Mouse (Mus musculus): Measurements from ENCODE around the gene Lix1l. TPM values are rescaled to one million over a fixed set of nuclear protein-coding genes. Genes with fewer than 3 reads are reported as not detected.

Lix1l gene
- polyA plus RNA-seq, 1 experiment from 2014 or later = 5.7 TPM

- H3K4me2 ChIP-seq = no peak overlapping the region
- H3K9ac ChIP-seq (replicated peaks) = no peak overlapping the region
- no peaks in the 10 kb centered on the region for H3K9me3 ChIP-seq
- no peak overlapping the region for H3K4me3 ChIP-seq (replicated peaks)
- H3K36me3 ChIP-seq = no peaks in the 10 kb centered on the region
- H3K4me1 ChIP-seq (replicated peaks) = peaks cover 20% of the 10 kb centered on the region
- H3K27ac ChIP-seq = no peak overlapping the region
- ATAC-seq (ENCODE audit: insufficient number of reproducible peaks, insufficient read depth, low FRiP score, low TSS enrichment, low read depth) = no peak
- 92% methylated on average over 5 of the region's 5 CpGs for WGBS
- H3K27me3 ChIP-seq = peaks cover 16% of the 10 kb centered on the region
Observed at GRCm38 (mm10) chr3:96666916-96667315, 66.0 kb downstream of the Lix1l start.

- Histone ChIP-seq H3K27ac (no peak overlapping the region), H3K27me3 (peaks cover 16% of the 10 kb centered on the region), H3K4me2 (no peak overlapping the region), H3K4me3 (replicated peaks) (no peak overlapping the region), H3K36me3 (no peaks in the 10 kb centered on the region), H3K4me1 (replicated peaks) (peaks cover 20% of the 10 kb centered on the region), H3K9me3 (no peaks in the 10 kb centered on the region), H3K9ac (replicated peaks) (no peak overlapping the region)
- WGBS = 42% methylated on average over 1 of the region's 1 CpGs
- no peak for ATAC-seq (ENCODE audit: insufficient number of reproducible peaks, insufficient read depth, low FRiP score, low TSS enrichment, low read depth)
Observed at GRCm38 (mm10) chr3:96667316-96667715, 66.4 kb downstream of the Lix1l start.

GRCm38 (mm10) chr3:96668424-96669067 is 67.6 kb downstream of the Lix1l start:
- H3K4me3 ChIP-seq (replicated peaks) = no peak overlapping the region
- H3K9ac ChIP-seq (replicated peaks) = no peak overlapping the region
- H3K36me3 ChIP-seq = no peaks in the 10 kb centered on the region
- peaks cover 16% of the 10 kb centered on the region for H3K27me3 ChIP-seq
- ATAC-seq (ENCODE audit: insufficient number of reproducible peaks, insufficient read depth, low FRiP score, low TSS enrichment, low read depth) = no peak
- no peaks in the 10 kb centered on the region for H3K9me3 ChIP-seq
- H3K4me1 ChIP-seq (replicated peaks) = peaks cover 14% of the 10 kb centered on the region; the same call in 1 of the 2 replicates
- WGBS = 90% methylated on average over 5 of the region's 5 CpGs
- no peak overlapping the region for H3K27ac ChIP-seq
- no peak overlapping the region for H3K4me2 ChIP-seq

- Histone ChIP-seq H3K9me3 (no peaks in the 10 kb centered on the region), H3K36me3 (no peaks in the 10 kb centered on the region), H3K9ac (replicated peaks) (no peak within 1 kb of the TSS), H3K4me3 (replicated peaks) (peak within 1 kb of the TSS; percentile 38), H3K27ac (no peak within 1 kb of the TSS), H3K4me2 (peak within 1 kb of the TSS; percentile 68), H3K4me1 (replicated peaks) (peaks cover 16% of the 10 kb centered on the region), H3K27me3 (peaks cover 16% of the 10 kb centered on the region)
- peak; percentile 94 for ATAC-seq (ENCODE audit: insufficient number of reproducible peaks, insufficient read depth, low FRiP score, low TSS enrichment, low read depth)
- WGBS = 6% methylated on average over 35 of the region's 35 CpGs
Observed at GRCm38 (mm10) chr3:96669727-96670468, 68.9 kb downstream of the Lix1l start, which contains the start of gene Ankrd35. Ankrd35 (plus strand) TSS chr3:96670131.

GRCm38 (mm10) chr3:96671519-96671918 is 70.6 kb downstream of the Lix1l start:
- no peak overlapping the region for H3K4me2 ChIP-seq
- H3K9me3 ChIP-seq = no peaks in the 10 kb centered on the region
- H3K27ac ChIP-seq = no peak overlapping the region
- H3K4me3 ChIP-seq (replicated peaks) = no peak overlapping the region
- H3K9ac ChIP-seq (replicated peaks) = no peak overlapping the region
- peaks cover 20% of the 10 kb centered on the region for H3K4me1 ChIP-seq (replicated peaks)
- ATAC-seq (ENCODE audit: insufficient number of reproducible peaks, insufficient read depth, low FRiP score, low TSS enrichment, low read depth) = no peak
- no peaks in the 10 kb centered on the region for H3K36me3 ChIP-seq
- 92% methylated on average over 5 of the region's 5 CpGs for WGBS
- peaks cover 16% of the 10 kb centered on the region for H3K27me3 ChIP-seq

GRCm38 (mm10) chr3:96673514-96673913 is 72.6 kb downstream of the Lix1l start:
- no peak for ATAC-seq (ENCODE audit: insufficient number of reproducible peaks, insufficient read depth, low FRiP score, low TSS enrichment, low read depth)
- H3K4me1 ChIP-seq (replicated peaks) = peaks cover 20% of the 10 kb centered on the region
- H3K36me3 ChIP-seq = no peaks in the 10 kb centered on the region
- 66% methylated on average over 4 of the region's 4 CpGs for WGBS
- no peak overlapping the region for H3K4me2 ChIP-seq
- peaks cover 16% of the 10 kb centered on the region for H3K27me3 ChIP-seq
- no peaks in the 10 kb centered on the region for H3K9me3 ChIP-seq
- no peak overlapping the region for H3K9ac ChIP-seq (replicated peaks)
- no peak overlapping the region for H3K4me3 ChIP-seq (replicated peaks)
- no peak overlapping the region for H3K27ac ChIP-seq

GRCm38 (mm10) chr3:96674442-96674841 is 73.5 kb downstream of the Lix1l start:
- Histone ChIP-seq H3K4me3 (replicated peaks) (no peak overlapping the region), H3K4me1 (replicated peaks) (peaks cover 20% of the 10 kb centered on the region), H3K27me3 (peaks cover 26% of the 10 kb centered on the region), H3K4me2 (peak overlapping the region; percentile 35), H3K9me3 (no peaks in the 10 kb centered on the region), H3K36me3 (no peaks in the 10 kb centered on the region), H3K27ac (peak overlapping the region; percentile 75), H3K9ac (replicated peaks) (no peak overlapping the region)
- no peak for ATAC-seq (ENCODE audit: insufficient number of reproducible peaks, insufficient read depth, low FRiP score, low TSS enrichment, low read depth)
- WGBS = 17% methylated on average over 8 of the region's 8 CpGs

- ATAC-seq (ENCODE audit: insufficient number of reproducible peaks, insufficient read depth, low FRiP score, low TSS enrichment, low read depth) = no peak
- H3K27ac ChIP-seq = no peak overlapping the region
- peaks cover 19% of the 10 kb centered on the region for H3K4me1 ChIP-seq (replicated peaks)
- no peaks in the 10 kb centered on the region for H3K36me3 ChIP-seq
- H3K9ac ChIP-seq (replicated peaks) = no peak overlapping the region
- H3K4me3 ChIP-seq (replicated peaks) = no peak overlapping the region
- peaks cover 32% of the 10 kb centered on the region for H3K27me3 ChIP-seq
- no peak overlapping the region for H3K4me2 ChIP-seq
- whole genome bisulfite sequencing = 66% methylated on average over 3 of the region's 3 CpGs
- no peaks in the 10 kb centered on the region for H3K9me3 ChIP-seq
Observed at GRCm38 (mm10) chr3:96675171-96675570, 74.2 kb downstream of the Lix1l start.

- no peak overlapping the region for H3K27ac ChIP-seq
Observed at GRCm38 (mm10) chr3:96675690-96676089, 74.7 kb downstream of the Lix1l start.

More at GRCm38 (mm10) chr3:96675690-96676089, 74.7 kb downstream of the Lix1l start:
- Histone ChIP-seq H3K9me3 (no peaks in the 10 kb centered on the region), H3K9ac (replicated peaks) (no peak overlapping the region), H3K4me1 (replicated peaks) (peaks cover 14% of the 10 kb centered on the region), H3K4me3 (replicated peaks) (no peak overlapping the region), H3K4me2 (no peak overlapping the region), H3K27me3 (peaks cover 32% of the 10 kb centered on the region), H3K36me3 (no peaks in the 10 kb centered on the region)
- ATAC-seq (ENCODE audit: insufficient number of reproducible peaks, insufficient read depth, low FRiP score, low TSS enrichment, low read depth) = no peak
- 57% methylated on average over 3 of the region's 3 CpGs for WGBS
